Mouse (Mus musculus): ENCODE results near the gene Stil. TPM values are rescaled to one million over a fixed set of nuclear protein-coding genes. Genes with fewer than 3 reads are reported as not detected.
A peak's percentile ranks its signal among the peaks of the same experiment; 100 is the strongest.

Gene Stil
- polyA plus RNA-seq, 1 experiment from 2014 or later, result 18.1 TPM

DNA sequence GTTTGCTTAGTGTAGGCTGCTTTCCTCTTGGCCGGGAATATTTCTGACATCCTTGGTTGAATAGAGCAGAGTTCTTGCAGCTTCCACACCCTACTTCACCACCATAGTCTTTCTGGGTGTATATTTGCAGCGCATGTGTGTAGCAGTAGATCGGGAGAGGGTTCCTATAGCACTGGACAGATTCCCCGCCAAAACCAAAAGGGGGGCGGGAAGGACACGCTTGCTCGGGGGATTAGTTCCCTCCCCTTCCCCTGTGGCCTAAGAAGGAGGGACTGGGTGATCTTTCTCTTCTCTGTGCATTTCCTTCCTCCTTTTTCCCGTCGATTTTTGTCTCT, 62.5 kb downstream of the Stil start:
- H3K4me2 ChIP-seq (ENCODE audit: low read depth, low read length), result peak overlapping the region; percentile 75
- no peaks in the 10 kb centered on the region for H3K36me3 ChIP-seq (ENCODE audit: control insufficient read depth, insufficient read depth, low read length)
- no peaks in the 10 kb centered on the region for H3K9me3 ChIP-seq (ENCODE audit: control insufficient read depth, low read length)
- WGBS, result 2% methylated on average over 9 of the region's 9 CpGs
- H3K4me3 ChIP-seq (ENCODE audit: low read length), result peak overlapping the region; percentile 51
- peaks cover 9% of the 10 kb centered on the region for H3K4me1 ChIP-seq (replicated peaks; ENCODE audit: control insufficient read depth, insufficient read depth, low read length)
- no peak for ATAC-seq (ENCODE audit: low read depth)
- H3K9ac ChIP-seq (ENCODE audit: low read length), result peak overlapping the region; percentile 61; the same call in 1 of the 2 replicates
- no peak overlapping the region for H3K27ac ChIP-seq (ENCODE audit: low read length)
- H3K27me3 ChIP-seq (ENCODE audit: control insufficient read depth, insufficient read depth, low read depth, low read length), result peaks cover 77% of the 10 kb centered on the region

DNA sequence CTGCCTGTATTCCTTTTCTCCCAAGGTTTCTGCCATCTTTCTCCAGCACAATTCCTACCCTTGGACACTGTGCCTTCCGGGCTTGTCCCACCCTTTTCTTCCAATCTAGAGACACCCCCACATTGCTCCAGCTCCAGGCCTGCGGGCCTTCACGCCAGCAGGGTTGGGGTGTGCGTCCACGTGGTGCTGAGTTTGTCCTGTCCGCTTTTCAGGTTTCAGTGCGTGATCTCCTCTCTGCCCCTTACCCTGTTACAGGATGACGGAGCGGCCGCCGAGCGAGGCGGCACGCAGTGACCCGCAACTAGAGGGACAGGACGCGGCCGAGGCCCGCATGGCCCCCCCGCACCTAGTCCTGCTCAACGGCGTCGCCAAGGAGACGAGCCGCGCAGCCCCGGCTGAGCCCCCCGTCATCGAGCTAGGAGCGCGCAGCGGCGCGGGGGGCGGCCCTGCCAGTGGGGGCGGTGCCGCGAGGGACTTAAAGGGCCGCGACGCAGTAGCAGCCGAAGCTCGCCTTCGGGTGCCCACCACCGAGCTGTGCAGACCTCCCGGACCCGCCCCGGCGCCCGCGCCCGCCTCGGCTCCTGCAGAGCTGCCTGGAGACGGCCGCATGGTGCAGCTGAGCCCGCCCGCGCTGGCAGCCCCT, 63.0 kb downstream of the Stil start:
- H3K4me2 ChIP-seq (ENCODE audit: low read depth, low read length), result peak overlapping the region; percentile 75
- H3K27me3 ChIP-seq (ENCODE audit: control insufficient read depth, insufficient read depth, low read depth, low read length), result peaks cover 72% of the 10 kb centered on the region
- under 1% methylated on average over 36 of the region's 58 CpGs for WGBS
- H3K4me1 ChIP-seq (replicated peaks; ENCODE audit: control insufficient read depth, insufficient read depth, low read length), result peaks cover 9% of the 10 kb centered on the region
- no peak overlapping the region for H3K27ac ChIP-seq (ENCODE audit: low read length)
- peak overlapping the region; percentile 51 for H3K4me3 ChIP-seq (ENCODE audit: low read length)
- H3K36me3 ChIP-seq (ENCODE audit: control insufficient read depth, insufficient read depth, low read length), result no peaks in the 10 kb centered on the region
- H3K9ac ChIP-seq (ENCODE audit: low read length), result peak overlapping the region; percentile 61
- peak; percentile 77 for ATAC-seq (ENCODE audit: low read depth)
- no peaks in the 10 kb centered on the region for H3K9me3 ChIP-seq (ENCODE audit: control insufficient read depth, low read length)

DNA sequence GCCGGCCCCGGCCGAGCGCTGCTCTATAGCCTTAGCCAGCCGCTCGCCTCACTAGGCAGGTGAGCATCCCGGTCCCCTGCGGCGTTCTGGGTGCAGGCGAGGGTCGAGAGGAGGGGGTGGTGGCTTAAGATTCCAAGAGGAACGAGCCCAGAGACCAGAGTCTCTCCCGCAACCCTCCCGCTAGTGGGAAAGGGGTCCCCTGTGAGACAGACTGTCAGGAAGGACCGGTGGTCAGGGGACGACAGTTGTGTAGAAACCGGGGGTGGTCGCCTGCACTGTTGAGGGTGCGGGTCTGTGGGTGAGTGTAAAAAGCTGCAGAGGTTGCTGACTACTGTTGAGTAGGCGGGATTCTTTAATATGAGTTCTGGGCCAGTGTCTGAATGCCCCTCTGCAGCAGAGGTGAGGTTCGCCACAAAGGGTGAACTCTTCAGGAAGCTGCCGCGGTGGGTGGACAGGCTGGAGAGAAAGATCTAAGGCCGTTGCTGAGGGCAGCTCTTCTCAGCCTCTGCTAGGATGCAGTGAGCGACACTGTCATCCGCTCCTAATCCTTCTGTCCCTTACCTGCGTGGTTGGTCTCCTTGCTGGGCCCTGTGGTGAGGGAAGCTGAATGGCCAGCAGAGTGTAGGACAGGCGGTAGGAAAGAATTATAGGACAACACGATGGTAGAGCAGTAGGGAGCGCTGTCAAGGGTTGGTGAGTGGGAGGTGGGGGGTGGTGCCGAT, 63.7 kb downstream of the Stil start:
- H3K4me1 ChIP-seq (replicated peaks; ENCODE audit: control insufficient read depth, insufficient read depth, low read length), result peaks cover 9% of the 10 kb centered on the region
- no peaks in the 10 kb centered on the region for H3K36me3 ChIP-seq (ENCODE audit: control insufficient read depth, insufficient read depth, low read length)
- peaks cover 70% of the 10 kb centered on the region for H3K27me3 ChIP-seq (ENCODE audit: control insufficient read depth, insufficient read depth, low read depth, low read length)
- peak overlapping the region; percentile 51 for H3K4me3 ChIP-seq (ENCODE audit: low read length)
- WGBS, result 1% methylated on average over 31 of the region's 31 CpGs
- ATAC-seq (ENCODE audit: low read depth), result no peak
- H3K27ac ChIP-seq (ENCODE audit: low read length), result no peak overlapping the region
- peak overlapping the region; percentile 61 for H3K9ac ChIP-seq (ENCODE audit: low read length)
- H3K9me3 ChIP-seq (ENCODE audit: control insufficient read depth, low read length), result no peaks in the 10 kb centered on the region
- peak overlapping the region; percentile 75 for H3K4me2 ChIP-seq (ENCODE audit: low read depth, low read length)

DNA sequence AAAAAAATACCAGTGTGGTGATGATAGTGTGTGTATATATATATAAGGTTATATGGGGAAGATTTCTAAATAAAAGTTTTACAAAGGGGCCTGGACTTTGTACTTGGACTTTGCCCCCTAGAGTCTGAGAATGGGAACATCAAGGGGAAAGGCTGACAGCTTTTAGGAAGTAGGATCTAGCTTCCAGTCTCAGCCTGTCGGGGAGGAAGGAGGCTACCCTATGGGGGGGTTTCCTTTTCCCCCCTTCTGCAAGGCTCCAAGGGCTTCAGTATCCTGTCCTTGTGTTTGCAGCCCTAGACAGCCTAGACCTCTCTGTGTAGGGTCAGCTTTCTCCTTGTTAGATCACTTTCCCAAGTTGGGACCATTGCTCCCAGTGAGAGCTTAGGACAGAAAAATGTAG, 71.7 kb downstream of the Stil start:
- Histone ChIP-seq H3K4me3 (ENCODE audit: low read length) (no peak overlapping the region), H3K9ac (ENCODE audit: low read length) (no peak overlapping the region), H3K4me2 (ENCODE audit: low read depth, low read length) (no peak overlapping the region), H3K27ac (ENCODE audit: low read length) (no peak overlapping the region), H3K36me3 (ENCODE audit: control insufficient read depth, insufficient read depth, low read length) (no peaks in the 10 kb centered on the region), H3K4me1 (replicated peaks; ENCODE audit: control insufficient read depth, insufficient read depth, low read length) (no peaks in the 10 kb centered on the region; the same call in 1 of the 2 replicates), H3K9me3 (ENCODE audit: control insufficient read depth, low read length) (no peaks in the 10 kb centered on the region), H3K27me3 (ENCODE audit: control insufficient read depth, insufficient read depth, low read depth, low read length) (no peaks in the 10 kb centered on the region)
- ATAC-seq (ENCODE audit: low read depth), result peak; percentile 61; the same call in 1 of the 2 replicates
- 29% methylated on average over 1 of the region's 1 CpGs for WGBS

DNA sequence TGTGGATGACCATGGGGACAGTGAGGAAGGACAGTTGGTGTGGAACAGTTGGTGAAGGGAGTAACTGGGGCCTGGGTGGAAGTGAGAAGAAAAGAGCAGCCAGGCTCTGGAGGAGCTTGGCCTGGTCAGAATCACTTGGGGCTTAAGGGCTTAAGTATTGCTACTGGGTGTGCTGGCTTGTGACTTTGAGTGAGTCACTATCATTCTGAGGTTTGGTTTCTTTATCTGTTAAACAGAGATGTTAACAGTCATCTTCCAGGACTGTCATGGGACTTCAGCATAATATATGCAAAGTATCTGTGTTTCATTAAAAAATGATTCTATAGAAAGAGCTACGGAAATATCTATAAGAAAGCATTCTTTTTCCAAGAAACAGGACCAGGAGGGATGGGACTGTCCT, 74.8 kb downstream of the Stil start:
- Histone ChIP-seq H3K27me3 (ENCODE audit: control insufficient read depth, insufficient read depth, low read depth, low read length) (no peaks in the 10 kb centered on the region), H3K9ac (ENCODE audit: low read length) (no peak overlapping the region), H3K4me2 (ENCODE audit: low read depth, low read length) (no peak overlapping the region), H3K4me1 (replicated peaks; ENCODE audit: control insufficient read depth, insufficient read depth, low read length) (peaks cover 8% of the 10 kb centered on the region), H3K9me3 (ENCODE audit: control insufficient read depth, low read length) (no peaks in the 10 kb centered on the region), H3K27ac (ENCODE audit: low read length) (peak overlapping the region; percentile 74), H3K36me3 (ENCODE audit: control insufficient read depth, insufficient read depth, low read length) (no peaks in the 10 kb centered on the region), H3K4me3 (ENCODE audit: low read length) (no peak overlapping the region)
- 86% methylated on average over 1 of the region's 1 CpGs for WGBS
- no peak for ATAC-seq (ENCODE audit: low read depth)

DNA sequence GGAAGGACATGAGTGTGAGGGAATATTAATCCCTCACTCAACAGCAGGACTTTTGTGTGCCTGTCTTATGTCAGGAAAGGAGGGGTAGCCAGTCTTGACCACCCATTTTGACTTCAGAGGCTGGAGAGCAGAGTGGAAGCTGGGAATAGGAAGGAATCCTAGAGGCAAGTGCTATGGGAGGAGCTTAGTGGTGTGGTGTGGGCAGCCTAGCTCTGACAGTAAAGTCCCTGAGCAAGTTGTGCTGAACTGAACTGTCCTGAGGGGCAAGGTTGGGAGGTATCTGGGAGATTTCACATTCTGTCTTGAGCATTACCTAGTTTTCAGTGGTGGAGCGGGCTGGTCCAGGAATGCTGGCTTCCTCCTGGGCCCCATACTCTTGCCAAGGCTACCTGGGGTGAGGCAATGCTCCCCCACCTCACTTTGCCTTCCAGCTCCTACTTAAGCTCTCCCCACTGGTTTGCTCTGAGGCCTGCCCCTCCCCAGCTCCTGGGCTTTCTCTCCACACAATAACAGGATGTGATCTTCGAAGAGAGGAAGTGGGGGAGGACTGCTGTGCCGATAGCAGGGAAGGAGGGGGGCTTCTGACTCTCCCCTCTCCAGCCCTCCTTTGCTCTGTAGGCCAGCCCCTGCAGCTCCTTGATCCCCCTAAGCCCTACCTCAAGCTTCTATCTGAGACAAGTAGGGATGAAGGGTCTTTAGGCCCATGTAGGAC, 75.4 kb downstream of the Stil start:
- Histone ChIP-seq H3K9ac (ENCODE audit: low read length) (no peak overlapping the region), H3K4me2 (ENCODE audit: low read depth, low read length) (no peak overlapping the region), H3K27me3 (ENCODE audit: control insufficient read depth, insufficient read depth, low read depth, low read length) (no peaks in the 10 kb centered on the region), H3K27ac (ENCODE audit: low read length) (peak overlapping the region; percentile 74), H3K4me1 (replicated peaks; ENCODE audit: control insufficient read depth, insufficient read depth, low read length) (peaks cover 9% of the 10 kb centered on the region), H3K36me3 (ENCODE audit: control insufficient read depth, insufficient read depth, low read length) (no peaks in the 10 kb centered on the region), H3K4me3 (ENCODE audit: low read length) (no peak overlapping the region), H3K9me3 (ENCODE audit: control insufficient read depth, low read length) (no peaks in the 10 kb centered on the region)
- 29% methylated on average over 3 of the region's 3 CpGs for WGBS
- ATAC-seq (ENCODE audit: low read depth), result peak; percentile 79

DNA sequence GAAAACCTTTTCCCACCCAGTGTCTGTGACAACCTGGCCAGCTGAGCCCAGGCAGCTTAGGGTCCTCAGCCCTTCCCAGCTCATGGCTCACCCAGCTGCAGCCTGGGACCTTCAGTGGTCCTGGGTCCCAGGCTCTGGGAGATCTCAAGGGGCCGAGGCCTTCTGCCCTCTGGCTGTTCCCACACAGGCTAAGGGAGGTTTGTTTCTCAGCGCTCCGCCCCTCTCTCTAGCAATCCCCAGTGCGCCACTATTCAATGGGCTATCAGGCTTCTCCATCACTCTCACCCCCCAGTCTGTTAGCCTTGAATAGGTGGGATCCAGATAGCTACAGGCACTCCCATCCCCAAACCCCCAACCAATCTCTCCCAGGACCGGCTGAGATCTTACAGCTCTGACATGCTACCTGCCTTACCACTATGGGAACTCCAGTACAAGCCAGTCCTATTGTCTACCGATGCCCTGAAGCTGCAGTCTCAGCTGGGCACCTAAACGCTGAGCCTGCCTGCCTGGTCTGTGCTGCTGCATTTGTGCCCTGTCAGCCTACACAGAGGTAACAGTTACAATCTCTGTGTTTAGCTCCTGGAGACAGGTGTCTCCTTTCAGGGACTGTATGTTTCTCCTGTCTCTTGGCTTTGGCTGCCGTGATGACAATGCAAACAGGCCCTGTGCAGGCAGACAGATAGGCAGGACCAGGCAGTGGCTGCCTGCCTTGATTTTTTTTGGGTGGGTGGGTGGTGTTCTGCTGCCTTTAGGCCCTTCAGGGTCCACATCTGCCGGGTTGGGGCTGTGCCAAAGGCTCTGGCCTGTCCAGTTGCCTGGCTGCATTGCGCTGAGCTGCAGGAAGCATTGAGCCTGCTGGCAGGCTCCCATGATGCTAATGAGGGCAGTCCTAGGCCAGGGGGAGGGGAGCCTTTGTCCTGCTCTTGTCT, 79.2 kb downstream of the Stil start:
- peak; percentile 72 for ATAC-seq (ENCODE audit: low read depth)
- Histone ChIP-seq H3K27me3 (ENCODE audit: control insufficient read depth, insufficient read depth, low read depth, low read length) (no peaks in the 10 kb centered on the region), H3K4me2 (ENCODE audit: low read depth, low read length) (no peak overlapping the region), H3K4me3 (ENCODE audit: low read length) (no peak overlapping the region), H3K9me3 (ENCODE audit: control insufficient read depth, low read length) (no peaks in the 10 kb centered on the region), H3K4me1 (replicated peaks; ENCODE audit: control insufficient read depth, insufficient read depth, low read length) (peaks cover 9% of the 10 kb centered on the region), H3K27ac (ENCODE audit: low read length) (peak overlapping the region; percentile 24; the same call in 1 of the 2 replicates), H3K36me3 (ENCODE audit: control insufficient read depth, insufficient read depth, low read length) (no peaks in the 10 kb centered on the region), H3K9ac (ENCODE audit: low read length) (0 out of 2 replicates have a peak overlapping the region, but pooled peaks have one; percentile 9)
- 34% methylated on average over 10 of the region's 10 CpGs for WGBS

DNA sequence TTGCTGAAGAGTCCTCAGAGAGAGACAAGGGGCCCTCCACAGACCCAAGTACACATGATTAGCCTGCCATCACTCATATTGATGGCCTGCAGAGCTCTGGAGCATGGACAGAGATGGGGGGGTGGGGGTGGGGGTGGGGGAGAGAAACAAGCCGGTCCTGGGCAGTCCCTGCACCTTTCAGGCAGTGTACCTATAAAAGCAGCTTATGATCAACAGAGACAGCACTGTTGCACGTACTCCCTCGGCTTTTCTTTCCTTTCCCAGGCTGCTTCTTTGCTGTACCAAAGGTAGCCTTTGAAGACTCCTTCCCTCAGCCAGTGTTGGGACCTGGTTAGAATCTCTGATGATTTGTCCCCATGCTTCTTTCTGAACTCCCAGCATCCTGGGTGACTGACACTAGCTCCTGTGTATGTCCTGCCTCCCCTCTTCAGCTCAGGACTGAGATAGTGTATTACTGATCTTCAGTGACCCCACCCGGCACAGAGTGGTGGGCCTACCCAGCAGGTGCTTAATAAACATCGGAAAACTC, 79.9 kb downstream of the Stil start:
- no peaks in the 10 kb centered on the region for H3K27me3 ChIP-seq (ENCODE audit: control insufficient read depth, insufficient read depth, low read depth, low read length)
- no peaks in the 10 kb centered on the region for H3K36me3 ChIP-seq (ENCODE audit: control insufficient read depth, insufficient read depth, low read length)
- ATAC-seq (ENCODE audit: low read depth), result no peak
- H3K4me3 ChIP-seq (ENCODE audit: low read length), result no peak overlapping the region
- H3K9ac ChIP-seq (ENCODE audit: low read length), result 0 out of 2 replicates have a peak overlapping the region, but pooled peaks have one; percentile 9
- H3K9me3 ChIP-seq (ENCODE audit: control insufficient read depth, low read length), result no peaks in the 10 kb centered on the region
- H3K4me1 ChIP-seq (replicated peaks; ENCODE audit: control insufficient read depth, insufficient read depth, low read length), result peaks cover 9% of the 10 kb centered on the region
- no peak overlapping the region for H3K4me2 ChIP-seq (ENCODE audit: low read depth, low read length)
- no peak overlapping the region for H3K27ac ChIP-seq (ENCODE audit: low read length)
- 28% methylated on average over 5 of the region's 5 CpGs for WGBS
